Mouse (Mus musculus) heart, embryonic 13.5 days (tissue): ENCODE results near the gene Lrrc8d. TPM values are rescaled to one million over a fixed set of nuclear protein-coding genes. Genes with fewer than 3 reads are reported as not detected.

Experiments used
- ATAC-seq: fragments of 200-750 bp; cut with Nextera tagmentation; 2 replicates; pipeline ENCODE4 v1.8.0; 2017; ENCODE audit warnings: moderate TSS enrichment; ENCODE audit not compliant: insufficient number of reproducible peaks, low FRiP score, low TSS enrichment; ENCODE audit errors: extremely low read depth
- H3K27ac ChIP-seq: fragments of 300-500 bp; sonication (generic); replicated peaks from 2 replicates; pipeline ENCODE4 v1.5.1; 2015; ENCODE audit warnings: moderate library complexity, mild to moderate bottlenecking, inconsistent platforms
- H3K27me3 ChIP-seq: fragments of 300-500 bp; sonication (generic); replicated peaks from 2 replicates; pipeline ENCODE4 v1.6.1; 2015; ENCODE audit warnings: mild to moderate bottlenecking, inconsistent platforms
- H3K36me3 ChIP-seq: fragments of 300-500 bp; sonication (generic); 2 replicates; pipeline ENCODE4 v1.6.1; 2015; ENCODE audit warnings: mild to moderate bottlenecking, inconsistent platforms
- H3K4me1 ChIP-seq: fragments of 300-500 bp; sonication (generic); 2 replicates; pipeline ENCODE4 v1.6.1; 2015; ENCODE audit warnings: inconsistent platforms
- H3K4me2 ChIP-seq: fragments of 300-500 bp; sonication (generic); 2 replicates; pipeline ENCODE4 v1.6.1; 2015; ENCODE audit warnings: inconsistent platforms, mild to moderate bottlenecking, moderate library complexity
- H3K4me3 ChIP-seq: fragments of 300-500 bp; sonication (generic); 2 replicates; pipeline ENCODE4 v1.5.1; 2015; ENCODE audit warnings: moderate library complexity, mild to moderate bottlenecking, inconsistent platforms
- H3K9ac ChIP-seq: fragments of 300-500 bp; sonication (generic); 2 replicates; pipeline ENCODE4 v1.6.1; 2015; ENCODE audit warnings: inconsistent platforms, mild to moderate bottlenecking, moderate library complexity
- H3K9me3 ChIP-seq: fragments of 300-500 bp; sonication (generic); 2 replicates; pipeline ENCODE4 v1.6.1; 2016; ENCODE audit warnings: inconsistent platforms
- WGBS: fragments of 180-500 bp; shearing (Covaris S2); methylation state at CpG from one replicate; pipeline ENCODE4 v1.1.7; 2015; ENCODE audit warnings: mixed read lengths; 5-methylcytosine and 5-hydroxymethylcytosine counted together
- polyA plus RNA-seq: library from polyadenylated mRNA; unstranded; fragments of >200 nt; fragmentation: Nextera tagmentation; extraction: Ambion mirVana; gene quantifications from 2 replicates; pipeline ENCODE4 v1.2.1, GENCODE M21; 2015

Lrrc8d gene
- polyA plus RNA-seq, 1 experiment from 2014 or later, result 9.0 TPM

GRCm38 (mm10) chr5:105867841-105868447 is 168.2 kb downstream of the Lrrc8d start:
- Histone ChIP-seq H3K27me3 (peaks cover 18% of the 10 kb centered on the region; the same call in 1 of the 2 replicates), H3K4me3 (no peak overlapping the region), H3K27ac (peak overlapping the region; percentile 63), H3K4me2 (peak overlapping the region; percentile 43), H3K4me1 (peaks cover 16% of the 10 kb centered on the region), H3K9ac (peak overlapping the region; percentile 20; the same call in 1 of the 2 replicates), H3K9me3 (no peaks in the 10 kb centered on the region), H3K36me3 (no peaks in the 10 kb centered on the region)
- 49% methylated on average over 16 of the region's 16 CpGs for WGBS
- peak; percentile 51; the same call in 1 of the 2 replicates for ATAC-seq

GRCm38 (mm10) chr5:105868593-105868992 is 168.8 kb downstream of the Lrrc8d start:
- peak overlapping the region; percentile 63 for H3K27ac ChIP-seq
- H3K4me1 ChIP-seq, result peaks cover 18% of the 10 kb centered on the region
- H3K4me2 ChIP-seq, result peak overlapping the region; percentile 43
- H3K4me3 ChIP-seq, result no peak overlapping the region
- H3K36me3 ChIP-seq, result no peaks in the 10 kb centered on the region
- H3K9ac ChIP-seq, result no peak overlapping the region
- H3K9me3 ChIP-seq, result no peaks in the 10 kb centered on the region
- no peak for ATAC-seq
- peaks cover 18% of the 10 kb centered on the region; the same call in 1 of the 2 replicates for H3K27me3 ChIP-seq
- 29% methylated on average over 3 of the region's 3 CpGs for WGBS

- H3K27me3 ChIP-seq, result peaks cover 21% of the 10 kb centered on the region; the same call in 1 of the 2 replicates
- no peaks in the 10 kb centered on the region for H3K9me3 ChIP-seq
- no peak overlapping the region for H3K4me3 ChIP-seq
- no peaks in the 10 kb centered on the region for H3K36me3 ChIP-seq
- H3K4me2 ChIP-seq, result no peak overlapping the region
- ATAC-seq, result no peak
- no peak overlapping the region for H3K27ac ChIP-seq
- WGBS, result 81% methylated on average over 7 of the region's 7 CpGs
- H3K9ac ChIP-seq, result no peak overlapping the region
- peaks cover 18% of the 10 kb centered on the region for H3K4me1 ChIP-seq
Observed at GRCm38 (mm10) chr5:105869739-105870138, 170.0 kb downstream of the Lrrc8d start.

- no peak overlapping the region for H3K4me3 ChIP-seq
- H3K9me3 ChIP-seq, result no peaks in the 10 kb centered on the region
- H3K27ac ChIP-seq, result no peak overlapping the region
- no peak overlapping the region for H3K4me2 ChIP-seq
- 72% methylated on average over 3 of the region's 3 CpGs for WGBS
- no peaks in the 10 kb centered on the region for H3K36me3 ChIP-seq
- ATAC-seq, result no peak
- H3K4me1 ChIP-seq, result peaks cover 23% of the 10 kb centered on the region
- H3K27me3 ChIP-seq, result peaks cover 20% of the 10 kb centered on the region; the same call in 1 of the 2 replicates
- no peak overlapping the region for H3K9ac ChIP-seq
Observed at GRCm38 (mm10) chr5:105871140-105871539, 171.4 kb downstream of the Lrrc8d start.

GRCm38 (mm10) chr5:105872176-105872575 is 172.4 kb downstream of the Lrrc8d start:
- no peak overlapping the region for H3K27ac ChIP-seq
- no peak overlapping the region for H3K4me3 ChIP-seq
- peaks cover 23% of the 10 kb centered on the region for H3K4me1 ChIP-seq
- no peak overlapping the region for H3K9ac ChIP-seq
- H3K27me3 ChIP-seq, result peaks cover 17% of the 10 kb centered on the region; the same call in 1 of the 2 replicates
- H3K9me3 ChIP-seq, result no peaks in the 10 kb centered on the region
- WGBS, result 78% methylated on average over 8 of the region's 8 CpGs
- no peak overlapping the region for H3K4me2 ChIP-seq
- H3K36me3 ChIP-seq, result no peaks in the 10 kb centered on the region
- ATAC-seq, result no peak

- peaks cover 21% of the 10 kb centered on the region for H3K4me1 ChIP-seq
- H3K27me3 ChIP-seq, result peaks cover 17% of the 10 kb centered on the region; the same call in 1 of the 2 replicates
- H3K4me3 ChIP-seq, result no peak overlapping the region
- no peaks in the 10 kb centered on the region for H3K36me3 ChIP-seq
- WGBS, result 36% methylated on average over 7 of the region's 7 CpGs
- ATAC-seq, result no peak
- H3K9ac ChIP-seq, result 0 out of 2 replicates have a peak overlapping the region, but pooled peaks have one; percentile 19
- H3K4me2 ChIP-seq, result no peak overlapping the region
- H3K9me3 ChIP-seq, result no peaks in the 10 kb centered on the region
- H3K27ac ChIP-seq, result no peak overlapping the region
Observed at GRCm38 (mm10) chr5:105872916-105873315, 173.1 kb downstream of the Lrrc8d start.

GRCm38 (mm10) chr5:105873774-105874173 is 174.0 kb downstream of the Lrrc8d start:
- H3K27me3 ChIP-seq, result peaks cover 17% of the 10 kb centered on the region; the same call in 1 of the 2 replicates
- no peak overlapping the region for H3K27ac ChIP-seq
- no peak overlapping the region for H3K4me2 ChIP-seq
- no peaks in the 10 kb centered on the region for H3K9me3 ChIP-seq
- WGBS, result 69% methylated on average over 3 of the region's 3 CpGs
- no peak overlapping the region for H3K4me3 ChIP-seq
- no peaks in the 10 kb centered on the region for H3K36me3 ChIP-seq
- no peak for ATAC-seq
- H3K4me1 ChIP-seq, result peaks cover 23% of the 10 kb centered on the region
- no peak overlapping the region for H3K9ac ChIP-seq

- Histone ChIP-seq H3K9me3 (no peaks in the 10 kb centered on the region), H3K4me1 (peaks cover 28% of the 10 kb centered on the region), H3K9ac (no peak overlapping the region), H3K27me3 (peaks cover 16% of the 10 kb centered on the region; the same call in 1 of the 2 replicates), H3K4me3 (no peak overlapping the region), H3K4me2 (no peak overlapping the region), H3K36me3 (0 out of 2 replicates have a peak, but pooled peaks cover under 1% of the 10 kb centered on the region), H3K27ac (no peak overlapping the region)
- 92% methylated on average over 11 of the region's 11 CpGs for WGBS
- no peak for ATAC-seq
Observed at GRCm38 (mm10) chr5:105874476-105874875, 174.7 kb downstream of the Lrrc8d start.

- H3K36me3 ChIP-seq, result peaks cover 8% of the 10 kb centered on the region; the same call in 1 of the 2 replicates
- H3K9me3 ChIP-seq, result no peaks in the 10 kb centered on the region
- H3K9ac ChIP-seq, result peak within 1 kb of the TSS; percentile 100
- peak; percentile 90 for ATAC-seq
- peak within 1 kb of the TSS; percentile 92 for H3K27ac ChIP-seq
- peaks cover 35% of the 10 kb centered on the region for H3K4me1 ChIP-seq
- WGBS, result under 1% methylated on average over 80 of the region's 83 CpGs
- H3K27me3 ChIP-seq, result peaks cover 3% of the 10 kb centered on the region; the same call in 1 of the 2 replicates
- peak within 1 kb of the TSS; percentile 99 for H3K4me3 ChIP-seq
- peak within 1 kb of the TSS; percentile 80 for H3K4me2 ChIP-seq
Observed at GRCm38 (mm10) chr5:105876068-105876924, 176.5 kb downstream of the Lrrc8d start, which contains the start of gene Zfp326. Gene Zfp326, plus strand, starts transcription at chr5:105876565.

- ATAC-seq, result no peak
- 0 out of 2 replicates have a peak, but pooled peaks cover 3% of the 10 kb centered on the region for H3K27me3 ChIP-seq
- H3K36me3 ChIP-seq, result peaks cover 12% of the 10 kb centered on the region
Observed at GRCm38 (mm10) chr5:105876925-105877774, 177.4 kb downstream of the Lrrc8d start.

More at GRCm38 (mm10) chr5:105876925-105877774, 177.4 kb downstream of the Lrrc8d start:
- WGBS, result under 1% methylated on average over 46 of the region's 46 CpGs
- peak overlapping the region; percentile 100 for H3K9ac ChIP-seq
- H3K27ac ChIP-seq, result peak overlapping the region; percentile 92
- no peaks in the 10 kb centered on the region for H3K9me3 ChIP-seq
- H3K4me3 ChIP-seq, result peak overlapping the region; percentile 99
- H3K4me2 ChIP-seq, result peak overlapping the region; percentile 80
- H3K4me1 ChIP-seq, result peaks cover 42% of the 10 kb centered on the region
